Mouse (Mus musculus): ENCODE results near the gene Tppp2.
"Not testable (repeated sequence)": the region's sequence is repeated elsewhere in the genome, so short reads cannot be mapped to it uniquely, and the experiment has no call there.

The Tppp2 gene

DNA sequence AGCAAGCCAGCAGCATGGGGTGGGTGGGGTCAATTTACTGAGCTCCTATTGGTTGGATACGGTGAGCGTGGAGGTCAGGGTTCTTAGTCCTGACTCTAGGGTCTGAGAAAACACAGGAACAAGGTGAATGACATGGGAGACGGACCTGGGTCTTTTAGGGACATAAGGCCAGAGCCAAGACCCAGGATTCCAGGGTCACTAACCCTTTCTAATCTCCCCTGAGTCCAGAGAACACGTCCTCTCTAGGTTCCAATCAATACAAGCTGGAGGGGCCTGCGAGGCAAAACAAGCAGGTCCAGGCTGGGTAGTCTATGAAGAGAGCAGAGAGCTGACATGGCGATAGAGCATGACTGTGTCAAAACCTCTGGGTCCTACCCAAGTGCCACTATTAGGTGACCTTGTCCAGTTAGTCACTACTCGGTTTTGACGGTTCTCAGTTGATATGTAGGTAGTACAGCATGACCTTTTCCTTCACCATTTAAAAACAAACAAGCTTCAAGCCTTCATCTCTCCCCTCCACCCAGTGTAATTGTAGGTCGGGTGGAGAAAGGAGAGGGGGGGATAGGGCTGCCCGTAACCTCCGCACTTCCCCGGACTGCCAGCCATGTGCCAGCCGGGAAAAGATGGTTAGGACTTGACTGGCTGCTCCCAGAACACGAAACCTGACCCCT lies 5.7 kb upstream of the Tppp2 start:
- peak; percentile 67 for DNase-seq

DNA sequence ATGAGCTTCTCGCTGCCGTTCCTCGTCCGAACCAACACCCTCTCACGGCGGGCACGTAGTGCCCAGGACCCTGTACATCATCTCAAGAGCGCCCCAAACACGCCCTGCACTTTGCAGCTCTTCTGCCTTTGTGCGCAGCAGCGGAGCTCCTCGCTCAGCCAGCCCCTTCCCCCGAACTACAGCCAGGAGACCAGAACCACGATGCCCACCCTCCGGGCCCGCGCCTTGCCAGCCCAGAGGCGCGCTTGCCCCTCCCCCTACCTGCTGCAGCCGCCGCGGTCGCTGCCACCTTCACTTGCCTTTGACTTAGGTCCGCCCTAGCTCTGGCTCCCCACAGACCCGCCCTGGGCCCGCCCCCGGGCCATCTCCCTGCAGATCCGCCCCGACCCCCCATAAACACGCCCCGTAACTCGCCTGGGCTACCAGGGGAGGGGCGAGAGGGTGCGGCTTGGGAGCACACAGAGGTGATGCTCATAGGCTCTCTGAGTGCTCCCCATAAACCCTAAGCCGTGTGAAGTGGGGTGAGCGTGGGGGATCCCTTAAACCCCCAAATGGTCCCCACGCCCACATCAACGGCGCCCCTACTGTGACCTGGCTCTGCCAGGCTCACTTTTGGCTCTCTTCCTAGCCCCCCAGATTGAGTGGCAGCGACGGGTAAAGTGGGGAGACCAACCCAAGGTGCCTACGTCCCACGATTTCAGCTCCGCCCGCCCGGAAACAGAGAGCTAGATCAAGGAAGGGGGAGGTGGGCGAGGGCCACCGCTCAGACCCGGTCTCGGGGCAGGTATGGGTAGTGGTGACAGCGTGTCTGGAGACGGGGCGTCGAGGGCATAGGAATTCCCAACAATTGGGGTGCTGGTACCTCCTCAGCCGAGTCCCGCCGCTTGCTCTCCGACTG lies 4.9 kb upstream of the Tppp2 start:
- peak; percentile 88 for DNase-seq

DNA sequence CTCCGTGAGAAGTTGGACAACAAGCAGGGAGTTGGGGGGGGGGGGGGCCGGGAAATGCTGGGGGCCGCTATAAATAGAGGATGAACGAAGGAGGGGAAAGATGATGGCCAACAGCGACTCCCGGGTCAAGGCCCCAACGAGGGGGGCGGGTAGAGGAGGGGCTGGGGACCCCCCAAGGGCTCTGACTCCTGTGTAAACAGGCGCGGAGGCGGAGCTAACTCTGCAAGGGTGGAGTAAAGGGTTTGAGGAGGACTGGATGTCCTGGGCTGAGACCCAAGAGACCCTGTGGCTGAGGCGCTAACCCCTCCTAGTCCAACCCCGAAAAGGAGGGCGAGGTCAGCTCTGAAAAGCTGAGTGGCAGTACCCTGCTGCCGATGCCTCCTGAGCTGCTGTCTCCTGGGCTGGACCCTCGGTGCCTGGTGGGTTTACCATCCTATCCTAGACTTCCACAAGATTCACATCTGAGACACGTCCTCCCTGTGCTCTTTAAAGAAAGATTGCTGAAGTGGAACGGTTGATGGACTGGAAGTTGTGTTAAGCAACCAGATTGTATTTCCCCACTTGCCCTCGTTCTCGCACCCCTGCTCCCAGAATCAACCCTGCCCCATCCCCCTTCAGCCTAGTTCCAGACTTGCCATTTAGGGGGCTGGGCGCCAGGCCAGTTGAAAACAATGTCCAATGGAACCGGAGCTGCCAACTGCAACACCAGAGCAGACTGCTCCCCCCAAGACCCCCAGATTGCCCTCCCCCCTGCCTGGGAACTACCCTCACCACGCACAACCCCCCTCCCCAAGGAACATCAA lies 4.1 kb upstream of the Tppp2 start, which contains the start of gene Ndrg2:
TSS of gene Ndrg2 (minus strand) at position 199 of the 803 bp plus-strand sequence.
- peak; percentile 79 for DNase-seq

DNA sequence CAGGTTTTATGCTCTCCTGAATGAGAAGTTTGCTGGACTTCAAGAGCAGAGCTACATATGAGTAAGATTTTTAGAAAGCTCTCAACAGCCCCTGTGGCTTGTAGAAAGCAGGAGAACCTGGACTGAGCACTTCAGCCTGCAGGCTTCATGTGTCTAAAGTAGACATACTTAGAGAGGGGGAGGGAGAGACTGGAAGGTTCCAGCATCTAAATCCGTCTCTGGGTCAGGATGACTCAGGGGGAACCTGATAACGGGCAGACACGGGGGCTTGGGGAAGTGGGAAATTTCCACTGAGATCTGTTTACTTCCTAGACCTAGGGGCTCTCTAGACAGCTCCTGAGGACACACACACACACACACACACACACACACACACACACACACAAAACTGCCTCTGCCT lies 3.2 kb upstream of the Tppp2 start:
- no peak for DNase-seq

DNA sequence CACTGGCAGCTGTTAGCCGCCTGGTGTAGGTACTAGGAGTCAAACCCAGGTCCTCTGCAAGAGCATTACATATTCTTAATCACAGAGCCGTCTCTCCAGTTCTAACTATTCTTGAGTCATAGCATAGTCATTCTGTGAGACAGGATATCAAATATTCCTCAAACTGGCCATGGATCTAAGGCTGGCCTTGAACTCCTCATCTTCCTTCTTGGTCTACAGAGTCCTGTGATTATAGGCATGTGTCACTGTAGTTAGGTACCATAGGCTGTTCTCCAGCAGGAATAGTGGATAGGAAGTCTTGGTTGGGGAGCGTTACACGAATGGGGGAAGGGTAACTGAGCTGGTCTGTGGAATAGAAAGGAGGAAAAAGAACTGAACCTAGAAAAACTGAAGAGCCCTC lies 1.7 kb upstream of the Tppp2 start:
- no peak for DNase-seq

DNA sequence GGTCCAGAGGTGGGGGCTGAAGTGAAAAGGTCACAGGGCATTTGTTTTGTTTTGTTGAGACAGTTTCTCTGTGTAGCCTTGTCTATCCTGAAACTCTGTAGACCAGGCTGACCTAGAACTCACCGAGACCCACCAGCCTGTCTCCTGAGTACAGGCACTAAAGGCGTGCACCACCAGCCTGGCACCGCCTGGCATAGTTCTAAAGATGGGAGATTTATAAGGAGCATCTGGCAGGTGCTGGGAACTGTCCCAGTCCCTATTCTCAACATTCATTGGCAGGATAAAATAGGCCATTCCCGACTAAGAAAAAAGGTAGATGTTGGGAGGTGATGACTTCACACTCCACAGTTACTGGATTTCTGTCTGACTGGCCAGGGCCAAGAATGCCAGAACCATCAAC lies 741 bp downstream of the Tppp2 start:
- DNase-seq = no peak

DNA sequence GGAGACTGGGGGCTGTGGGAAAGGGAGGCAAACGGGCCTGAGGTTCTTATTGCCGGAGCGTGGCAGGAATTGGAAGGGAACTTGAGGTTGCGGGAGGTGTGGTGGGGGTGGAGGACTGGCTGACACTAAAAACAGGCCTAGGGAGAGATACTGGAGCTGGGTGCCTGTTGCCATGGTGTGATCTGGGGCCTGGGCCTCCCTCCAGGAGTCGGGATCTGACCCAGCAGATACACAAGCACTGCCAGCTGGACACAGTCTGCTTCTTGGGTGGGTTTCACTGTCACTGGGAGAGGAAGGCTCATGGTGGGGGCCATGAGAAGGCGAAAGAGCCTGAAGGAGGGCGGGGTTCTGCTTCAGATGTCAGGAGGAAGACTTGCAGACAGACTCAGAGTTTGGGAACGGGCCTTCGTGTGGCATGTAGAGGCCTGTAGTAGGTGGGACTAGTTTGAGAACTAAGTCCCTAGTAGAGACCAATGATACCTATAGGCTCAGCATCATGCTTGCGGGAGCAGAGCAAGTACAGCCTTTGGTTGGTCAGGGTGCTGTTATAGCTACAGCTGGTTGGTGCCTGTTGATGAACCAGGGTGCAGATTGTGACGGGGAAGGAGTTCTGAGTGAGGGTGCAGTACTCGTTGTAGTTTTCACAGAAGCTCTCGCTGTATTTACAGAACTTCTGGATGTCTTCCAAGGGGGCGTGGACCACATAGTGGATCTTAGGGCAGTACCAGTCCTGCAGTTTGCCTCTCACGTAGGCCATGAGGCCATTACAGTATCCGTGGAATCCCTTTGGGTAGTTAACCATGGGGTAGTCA lies 3.7 kb downstream of the Tppp2 start:
- DNase-seq = no peak

DNA sequence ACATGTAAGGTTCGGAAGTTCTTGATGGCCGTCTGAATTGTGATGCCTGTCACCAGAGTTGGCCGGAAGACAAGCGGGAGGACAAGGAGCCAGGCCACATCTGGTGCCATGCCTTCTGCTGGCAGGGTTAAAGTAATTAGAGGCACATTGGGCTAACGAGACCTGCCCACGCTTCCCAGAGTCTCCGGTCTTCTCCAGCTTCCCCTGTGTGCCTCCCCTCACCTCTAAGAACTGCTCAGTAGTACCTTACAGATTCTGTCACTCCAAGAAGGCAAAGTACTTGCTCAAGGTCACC lies 4.3 kb downstream of the Tppp2 start, which contains the start of gene Rnase13:
TSS of gene Rnase13 (minus strand) at position 203 of the 295 bp plus-strand sequence.
- no peak for DNase-seq

DNA sequence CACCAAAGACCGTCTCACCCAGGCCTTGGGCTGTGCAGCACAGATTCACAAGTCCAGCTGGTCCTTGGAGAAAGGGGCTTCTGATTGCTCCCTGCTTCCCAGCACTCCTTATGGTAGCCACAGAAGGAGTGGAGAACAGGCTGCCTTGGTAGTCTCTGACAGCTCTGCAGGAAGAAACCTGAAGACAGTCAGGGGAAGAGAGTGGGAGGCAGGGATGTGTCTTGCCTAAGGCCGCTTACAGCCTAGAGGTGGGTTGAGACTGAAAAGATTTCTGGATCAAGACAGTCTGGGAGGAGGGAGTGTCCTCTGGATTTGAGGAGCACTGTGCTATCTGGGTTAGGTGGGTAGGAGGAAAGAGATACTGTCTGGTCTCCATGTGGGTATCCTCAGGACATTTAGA lies 4.7 kb downstream of the Tppp2 start:
- no peak for DNase-seq

DNA sequence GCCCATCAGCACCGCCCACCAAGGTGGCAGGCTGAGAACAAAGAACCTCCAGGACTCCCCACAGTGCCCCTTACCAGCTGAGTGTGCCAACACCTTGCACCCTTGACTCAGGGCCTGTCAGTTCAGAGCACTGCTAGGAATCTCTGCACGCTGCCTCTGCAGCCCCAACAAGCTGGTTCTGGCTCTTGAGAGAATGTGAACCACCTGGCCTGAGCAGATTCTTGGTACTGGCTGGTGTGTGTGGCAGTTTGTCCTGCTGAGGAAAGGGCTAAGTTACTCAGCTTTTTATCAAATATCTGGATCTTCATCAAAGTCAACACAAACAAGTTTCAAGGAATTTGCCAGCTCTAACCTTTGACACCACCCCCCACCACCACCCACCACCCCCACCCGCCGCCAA lies 5.3 kb downstream of the Tppp2 start:
- no peak for DNase-seq

DNA sequence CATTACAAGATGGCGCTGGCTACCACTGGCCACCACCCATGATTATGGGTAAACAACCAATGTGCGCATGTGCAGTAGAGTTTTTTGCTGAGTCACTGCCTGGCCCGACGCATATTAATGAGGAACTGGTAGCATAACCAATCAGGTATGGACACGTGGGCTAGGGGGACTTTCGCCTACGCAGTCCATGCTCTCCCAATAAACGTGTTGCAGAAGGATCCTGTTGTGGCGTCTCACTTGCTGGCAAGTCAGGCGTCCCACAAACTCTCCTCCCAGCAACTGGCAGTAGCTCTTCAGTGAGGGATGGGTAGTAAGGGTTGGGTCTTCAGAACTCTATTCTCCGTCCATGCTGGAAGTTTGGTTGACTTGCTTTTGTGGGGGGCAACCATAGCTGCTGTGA lies 8.7 kb downstream of the Tppp2 start:
- not testable (repeated sequence) for DNase-seq

DNA sequence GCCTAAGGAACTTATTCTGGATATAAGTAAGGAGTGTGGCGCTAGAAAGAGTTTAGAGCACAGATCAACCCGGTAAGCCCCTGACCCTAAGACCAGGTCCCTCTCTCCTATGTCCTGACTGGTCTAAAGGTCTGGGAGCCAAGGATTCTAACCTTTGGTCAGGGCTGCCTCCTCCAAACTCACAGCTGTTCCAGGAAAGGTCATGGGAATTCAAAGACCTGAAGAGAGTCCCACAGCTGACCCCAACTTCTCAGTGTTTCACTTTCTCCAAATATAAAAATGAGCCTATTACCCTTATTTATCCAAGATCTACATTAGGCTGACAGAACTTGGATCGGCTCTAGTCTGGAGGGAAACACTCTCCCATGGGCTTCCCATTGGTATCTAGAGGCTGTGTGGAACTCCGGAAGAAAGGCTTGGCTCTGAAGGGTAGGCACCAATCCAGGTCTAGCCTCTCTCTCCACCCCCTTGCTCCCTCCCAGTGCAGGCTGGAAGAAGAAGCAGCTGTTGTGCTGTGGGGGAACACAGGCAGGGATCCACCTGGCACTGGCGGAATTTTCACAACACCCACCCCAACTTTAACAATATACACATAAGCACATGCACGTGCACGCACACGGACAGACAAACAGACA lies 11.2 kb downstream of the Tppp2 start:
- peak; percentile 67 for DNase-seq

DNA sequence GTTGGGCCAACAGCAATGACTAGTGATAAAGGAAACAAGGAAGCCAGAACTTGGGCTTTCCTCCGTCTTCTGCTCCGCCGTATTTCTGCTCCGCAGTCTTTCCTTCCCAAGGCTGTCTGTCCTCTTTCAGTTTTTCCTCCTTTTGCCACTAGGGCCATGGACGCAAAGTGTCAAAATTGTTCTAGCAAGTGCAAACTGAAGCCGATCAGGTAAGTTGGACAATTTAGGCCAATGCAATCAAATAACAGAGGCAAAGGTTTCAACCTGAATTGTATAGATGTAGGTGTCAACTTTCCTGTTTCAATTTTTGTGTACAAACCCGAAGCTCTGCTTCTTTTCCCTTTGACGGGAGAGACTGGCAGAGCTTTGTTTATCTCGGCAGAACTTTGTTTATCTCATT lies 11.7 kb downstream of the Tppp2 start:
- no peak for DNase-seq

DNA sequence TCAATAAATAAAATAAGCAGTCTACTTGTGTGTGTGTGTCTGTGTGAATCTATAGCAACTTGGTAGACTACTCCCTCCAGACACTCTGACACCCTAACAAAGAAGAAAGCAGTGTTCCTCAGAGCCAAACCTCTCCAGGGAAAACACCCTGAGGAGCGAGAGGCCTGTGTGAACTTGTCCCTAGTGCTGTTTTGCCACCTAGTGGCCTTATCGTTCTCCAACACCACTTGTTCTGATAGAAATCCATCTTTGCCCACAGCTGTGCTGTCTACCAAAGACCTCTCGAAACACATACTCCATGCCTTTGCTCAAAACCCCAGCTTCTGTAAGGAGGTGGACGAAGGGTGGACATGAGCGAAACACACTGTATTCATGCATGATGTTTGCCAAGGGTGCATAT lies 12.6 kb downstream of the Tppp2 start:
- peak; percentile 71 for DNase-seq

DNA sequence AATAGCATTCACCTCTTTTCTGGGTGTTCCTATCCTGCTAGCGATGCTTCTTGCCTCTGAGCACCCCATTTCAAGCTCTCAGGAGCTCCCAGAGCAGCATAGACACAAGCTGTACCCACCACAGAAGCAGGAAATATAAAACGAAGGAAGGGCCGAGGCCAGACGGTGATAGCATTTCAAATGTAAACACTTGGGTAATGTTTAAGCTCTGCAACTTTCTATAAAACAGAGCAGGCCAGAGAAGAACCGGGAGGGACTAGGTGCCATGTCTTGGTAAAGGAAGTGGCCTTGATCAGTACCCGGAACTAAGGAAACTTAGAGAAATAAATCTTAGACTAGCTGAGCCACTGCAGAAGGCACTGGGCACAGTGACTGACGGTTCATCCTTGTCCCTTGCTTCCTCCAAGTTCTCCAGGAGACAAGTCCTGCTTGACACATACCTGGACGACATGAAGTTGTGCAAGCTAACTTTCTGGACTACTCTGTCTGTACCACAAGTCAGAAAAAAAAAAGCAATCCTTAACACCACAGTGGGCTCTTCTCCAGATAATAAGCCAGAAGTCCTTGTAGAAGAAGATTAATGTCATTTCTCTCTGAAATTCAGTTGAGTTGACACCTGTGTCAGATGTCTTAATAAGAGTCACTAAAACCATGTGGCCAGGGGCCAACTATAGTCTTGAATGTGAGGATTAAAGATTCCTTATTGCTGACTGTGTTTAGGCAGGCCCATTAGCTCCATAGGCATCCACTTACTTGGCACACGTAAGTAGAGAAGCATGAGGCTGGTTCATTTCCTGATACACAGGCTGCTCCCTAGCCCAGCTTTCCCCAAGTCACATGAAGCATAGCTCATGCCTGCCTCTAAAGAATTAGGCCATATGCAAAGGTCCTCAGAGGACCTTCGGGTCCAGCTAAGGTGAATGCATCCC lies 14.1 kb downstream of the Tppp2 start:
- no peak for DNase-seq

DNA sequence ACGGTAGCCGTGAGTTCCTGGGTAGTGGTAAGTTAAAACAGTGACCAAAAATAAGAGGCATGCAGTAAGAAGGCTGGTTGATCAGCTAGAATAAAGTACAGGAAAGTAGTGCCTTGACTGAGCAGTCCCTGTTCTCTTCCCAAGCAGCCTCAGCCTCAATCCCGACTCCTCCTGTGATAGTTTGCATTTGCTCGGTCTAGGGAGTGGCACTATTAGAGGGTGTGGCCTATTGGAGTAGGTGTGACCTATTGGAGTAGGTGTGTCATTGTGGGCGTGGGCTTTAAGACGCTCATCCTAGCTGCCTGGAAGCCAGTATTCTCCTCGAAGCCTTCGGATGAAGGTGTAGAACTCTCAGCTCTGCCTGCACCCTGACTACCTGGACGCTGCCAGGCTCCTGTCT lies 20.8 kb downstream of the Tppp2 start:
- no peak for DNase-seq

DNA sequence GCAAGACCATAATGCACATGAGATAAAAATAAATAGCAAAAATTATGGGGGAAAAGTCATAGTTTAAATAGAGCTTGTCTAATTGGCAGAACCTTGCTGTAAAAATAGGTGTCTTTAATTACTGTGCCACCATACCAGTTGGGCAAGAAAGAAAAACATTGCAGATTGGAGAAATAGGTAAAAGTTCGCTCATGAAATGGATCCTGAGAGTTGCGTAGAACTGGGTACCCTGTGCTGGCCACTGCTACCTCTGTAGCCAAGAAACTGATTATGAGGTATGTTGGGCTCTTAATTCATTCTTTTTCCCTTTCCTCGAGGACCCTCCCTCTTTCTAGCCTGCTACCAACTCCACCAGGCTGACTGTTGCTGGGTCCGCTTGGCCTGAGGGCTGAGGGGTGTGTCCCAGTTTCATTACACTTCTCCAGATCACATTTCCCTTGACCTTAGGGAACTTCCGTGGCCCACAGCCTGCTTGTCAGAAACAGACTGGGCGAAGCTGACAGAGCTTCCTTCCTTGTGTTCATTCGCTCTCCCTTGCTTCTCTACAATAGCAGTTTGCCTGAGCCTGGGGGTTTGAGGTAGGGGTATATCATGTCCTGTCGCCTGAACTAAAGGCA lies 22.8 kb downstream of the Tppp2 start:
- peak; percentile 43 for DNase-seq

DNA sequence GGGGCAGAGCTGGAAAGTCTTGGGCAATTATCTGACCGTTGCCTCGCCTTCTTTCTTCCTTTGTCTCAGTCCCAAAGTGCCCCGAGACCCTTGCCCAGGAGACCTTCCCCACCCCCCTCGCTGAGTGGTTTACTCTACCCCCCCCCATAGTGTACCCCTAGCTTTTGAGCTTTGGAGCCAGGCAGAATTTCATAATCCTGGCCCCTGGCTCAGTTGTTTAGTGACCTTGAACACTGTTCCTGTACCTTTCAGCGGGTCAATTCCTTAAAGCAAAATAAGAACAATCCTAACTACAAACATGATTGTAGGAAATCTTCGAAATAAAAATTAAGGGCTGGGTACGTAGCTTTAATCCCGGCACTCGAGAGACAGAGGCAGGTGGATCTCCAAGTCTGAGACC lies 23.4 kb downstream of the Tppp2 start:
- DNase-seq = no peak

DNA sequence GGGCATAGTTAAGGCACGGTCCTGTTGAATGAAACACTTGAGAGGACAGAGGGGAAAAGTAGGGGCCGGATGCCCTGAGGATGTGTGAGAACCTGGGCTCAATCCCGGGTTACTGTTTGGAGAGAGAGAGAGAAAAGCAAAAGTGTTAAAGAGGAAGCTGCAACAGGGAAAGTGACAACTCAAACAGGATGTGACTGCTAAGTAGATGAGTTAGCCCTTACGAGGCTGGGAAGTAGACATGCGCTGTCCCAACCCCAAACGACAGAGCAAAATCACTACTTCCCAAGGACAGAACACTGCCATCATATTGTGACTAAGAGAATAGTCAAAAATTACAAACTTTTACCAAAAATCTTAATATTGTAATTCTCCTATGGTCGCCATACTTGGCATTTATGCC lies 24.0 kb downstream of the Tppp2 start:
- DNase-seq = no peak

DNA sequence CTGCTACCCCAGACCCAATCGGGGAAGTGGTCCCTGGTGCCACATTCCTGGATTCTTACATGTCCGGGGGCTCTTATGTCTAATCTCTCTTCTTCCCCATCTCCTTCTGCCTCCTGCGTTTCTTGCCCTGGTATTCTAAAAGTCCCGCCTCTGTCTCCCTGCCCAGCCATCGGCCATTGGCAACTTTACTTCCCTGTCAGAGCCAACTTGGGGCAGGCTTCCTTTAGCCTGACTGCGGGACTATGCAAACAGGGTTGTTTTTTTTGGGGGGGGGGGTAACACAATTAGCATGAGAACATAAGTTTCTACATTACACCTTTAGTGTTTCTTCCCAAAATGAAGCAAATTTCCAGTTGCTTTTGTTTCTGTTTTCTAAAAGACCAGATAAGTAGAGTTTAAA lies 25.1 kb downstream of the Tppp2 start:
- no peak for DNase-seq

DNA sequence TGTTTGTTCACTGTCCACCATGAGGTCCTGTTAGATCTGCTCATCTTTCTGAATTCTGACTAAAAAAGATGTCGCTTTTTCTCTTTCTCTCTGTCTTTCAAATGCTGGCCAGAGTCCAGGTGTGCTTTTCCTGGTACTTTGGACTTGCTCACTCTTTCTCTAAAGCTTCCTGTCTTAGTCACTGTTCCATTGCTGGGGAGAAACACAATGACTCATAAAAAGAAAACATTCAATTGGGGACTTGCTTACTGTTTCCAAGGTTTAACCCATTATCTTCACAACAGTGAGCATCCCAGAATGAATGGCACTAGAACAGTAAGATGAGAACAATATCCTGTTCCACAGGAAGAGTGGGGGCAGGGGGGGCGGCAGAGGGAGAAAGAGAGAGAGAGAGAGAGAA lies 42.1 kb downstream of the Tppp2 start:
- DNase-seq = no peak

All from kidney, adult 18-20 months (tissue).